Mouse (Mus musculus) frontal cortex, postnatal 36 days (tissue): ENCODE measurements around the gene Sipa1l3.

Experiments
- DNase-seq, 2 experiments: peaks; one replicate each; pipeline ENCODE4 v3.0.0; 2022; ENCODE audit warnings: low spot score in 2 of 2

Gene Sipa1l3

DNA sequence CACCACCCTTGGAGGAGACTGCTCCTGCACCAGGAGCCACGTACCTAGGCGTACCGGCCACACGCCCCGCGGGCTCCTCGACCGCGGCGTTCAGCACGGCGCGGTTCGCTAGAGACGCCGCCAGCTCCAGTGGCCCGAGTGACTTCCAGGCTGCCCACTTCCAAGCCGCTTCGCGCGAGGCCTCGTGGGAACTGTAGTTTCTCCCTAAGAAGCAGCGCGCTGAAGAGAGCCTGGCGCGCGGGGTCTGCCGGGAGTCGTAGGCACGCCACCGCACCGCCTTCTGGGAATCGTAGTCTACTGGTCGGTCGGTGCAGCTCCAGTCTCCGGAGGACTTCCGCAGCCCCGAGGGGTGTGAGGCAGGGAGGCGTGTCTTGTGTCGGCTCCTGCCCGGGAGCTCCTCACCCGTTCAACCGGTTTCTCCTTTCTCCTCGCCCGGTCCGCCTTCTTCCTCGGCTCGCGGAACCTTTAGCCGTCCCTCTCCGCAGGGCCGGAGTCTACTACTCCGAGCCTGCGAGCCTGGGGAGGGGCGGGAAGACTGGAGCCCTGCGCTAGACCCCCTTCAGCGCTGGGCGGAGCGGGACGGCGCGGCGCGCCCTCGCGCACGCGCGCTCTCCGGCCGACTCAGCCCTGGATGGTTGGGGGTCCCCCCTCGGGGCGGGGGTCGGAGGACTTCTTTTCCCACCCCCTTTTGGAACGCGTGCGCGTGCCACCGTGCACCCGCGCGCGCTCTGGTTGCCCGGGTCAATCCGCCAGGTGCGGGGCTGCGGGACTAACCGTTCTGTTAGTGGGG lies at the start of gene Sipa1l3:
Sipa1l3 (minus strand) TSS at position 221 of the 790 bp plus-strand sequence.
- peak; percentile 95 to 98 for DNase-seq

DNA sequence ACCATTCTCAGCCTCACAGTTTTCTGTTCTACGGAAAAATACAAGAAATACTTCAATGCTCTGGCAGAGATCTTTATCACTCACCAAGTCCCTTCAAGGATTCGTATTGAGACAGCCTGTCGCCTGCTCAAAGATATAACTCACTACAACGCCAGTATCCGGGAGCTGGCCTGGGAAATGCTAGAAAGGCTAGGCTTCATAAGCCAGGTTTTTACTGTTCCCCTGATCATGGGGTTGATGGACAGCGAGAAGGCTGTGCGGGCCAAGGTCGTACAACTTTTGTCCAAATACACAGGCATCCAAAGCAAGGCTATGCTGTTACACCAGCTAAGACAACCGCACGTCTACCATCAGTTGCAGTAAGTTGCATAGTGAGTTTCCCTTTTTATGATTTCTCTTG lies 44.6 kb upstream of the Sipa1l3 start:
- no peak for DNase-seq

DNA sequence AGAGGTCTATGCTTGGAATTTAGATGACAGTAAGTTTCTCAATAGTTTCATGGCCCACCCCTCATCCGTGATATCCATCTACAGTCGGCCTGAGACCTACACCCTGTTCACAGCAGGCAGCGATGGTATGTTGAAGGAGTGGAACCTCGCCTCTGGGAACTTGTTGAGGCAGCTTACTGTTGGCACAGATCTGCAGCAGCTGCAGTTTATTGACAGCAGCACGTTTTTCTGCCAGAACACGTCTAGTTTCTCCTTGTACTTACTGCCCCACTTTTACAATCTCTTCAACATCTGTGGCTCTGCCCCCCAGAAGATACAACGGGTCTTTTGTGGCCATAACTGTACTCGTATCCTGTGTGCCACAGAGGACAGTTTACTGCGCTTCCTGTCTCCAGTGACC lies 42.6 kb upstream of the Sipa1l3 start:
- DNase-seq = no peak

DNA sequence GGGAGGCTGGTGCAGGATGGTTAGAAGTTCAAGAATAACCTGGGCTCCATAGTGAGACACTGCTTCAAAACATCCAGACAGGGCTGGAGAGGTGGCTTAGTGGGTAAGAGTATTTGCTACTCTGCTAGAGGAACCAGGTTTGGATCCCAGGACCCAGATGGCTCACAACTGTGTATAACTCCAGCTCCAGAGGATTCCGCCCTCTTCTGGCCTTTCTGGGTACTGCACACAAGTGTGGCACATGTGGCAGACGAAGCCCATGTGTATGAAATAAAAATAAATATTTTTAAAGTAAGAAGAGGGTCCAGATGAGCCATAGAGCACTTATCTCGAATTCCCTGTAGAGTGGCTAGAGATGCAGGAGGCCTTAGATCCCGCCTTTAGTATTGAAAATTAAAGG lies 40.8 kb upstream of the Sipa1l3 start:
- no peak for DNase-seq

DNA sequence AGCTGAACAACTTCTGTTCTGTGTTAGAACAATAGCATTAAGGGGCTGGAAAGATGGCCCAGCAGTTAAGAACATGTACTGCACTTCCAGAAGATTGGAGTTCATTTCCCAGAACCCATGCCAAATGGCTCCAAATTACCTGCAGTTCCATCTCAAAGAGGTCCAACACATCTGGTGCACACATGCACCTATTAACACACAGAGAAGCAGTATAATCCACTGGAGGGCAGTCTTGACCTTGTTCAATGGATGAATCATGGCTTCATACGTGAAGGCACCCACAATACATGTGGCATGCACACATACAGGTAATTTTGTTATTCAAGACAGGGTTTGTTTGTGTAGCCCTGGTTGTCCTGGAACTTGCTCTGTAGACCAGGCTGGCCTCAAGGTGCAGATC lies 40.3 kb upstream of the Sipa1l3 start:
- DNase-seq = no peak

DNA sequence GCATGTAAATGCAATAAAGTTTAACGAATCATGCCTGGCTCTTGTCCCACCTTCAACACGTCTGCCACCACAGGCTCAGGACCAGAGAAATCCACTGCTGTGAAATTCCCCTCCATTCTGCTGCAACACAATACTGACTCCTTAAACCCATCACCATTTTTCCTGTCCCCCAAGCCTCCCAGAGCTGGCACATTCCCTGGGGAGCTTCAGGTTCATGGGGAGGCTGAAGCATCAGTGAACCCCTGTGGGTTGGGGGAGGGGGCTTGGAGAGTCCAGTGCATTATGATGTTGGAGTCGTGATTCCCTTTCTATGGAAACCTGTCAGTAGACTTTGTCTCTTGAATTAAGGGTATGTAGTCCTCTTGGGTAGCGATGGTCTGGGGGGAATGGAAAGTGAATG lies 37.8 kb upstream of the Sipa1l3 start:
- no peak for DNase-seq

DNA sequence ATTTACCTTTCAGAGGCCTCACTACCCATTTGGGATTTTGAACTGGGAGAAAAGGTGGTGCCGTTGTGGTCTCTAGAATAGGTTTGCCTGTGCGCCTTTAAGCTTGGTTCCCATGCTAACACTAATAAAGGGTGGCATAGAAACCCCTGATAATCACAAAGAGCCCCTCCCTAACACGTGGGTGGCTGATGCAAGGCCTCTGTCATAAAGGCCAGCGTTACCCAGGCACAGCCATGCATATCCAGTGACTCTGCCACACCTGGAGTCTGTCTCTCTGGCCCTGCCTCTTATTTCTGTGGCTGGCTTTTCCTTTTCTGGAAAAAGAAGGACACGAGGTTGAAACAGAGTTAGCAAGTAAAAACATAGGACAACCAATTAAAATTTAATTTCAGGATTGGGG lies 37.1 kb upstream of the Sipa1l3 start:
- DNase-seq = no peak

DNA sequence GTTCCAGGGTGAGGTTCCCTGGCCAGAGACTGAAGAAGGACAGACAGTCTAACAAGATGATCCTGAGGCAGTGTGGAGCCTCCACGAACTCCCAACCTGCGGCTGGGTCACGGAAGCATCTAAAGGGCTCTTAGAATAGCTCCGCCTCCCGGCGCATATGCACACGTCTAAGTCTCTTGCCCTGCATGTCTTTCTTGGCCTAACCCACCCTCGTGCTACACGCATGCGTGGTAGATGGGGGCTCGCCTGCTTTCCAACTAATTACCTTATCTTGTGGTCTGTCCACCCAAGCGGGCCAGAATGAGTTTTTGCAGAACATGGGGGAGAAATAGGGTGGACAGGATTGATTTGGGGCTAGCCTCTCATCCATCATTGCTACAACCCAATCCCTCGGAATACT lies 36.6 kb upstream of the Sipa1l3 start:
- DNase-seq = no peak

DNA sequence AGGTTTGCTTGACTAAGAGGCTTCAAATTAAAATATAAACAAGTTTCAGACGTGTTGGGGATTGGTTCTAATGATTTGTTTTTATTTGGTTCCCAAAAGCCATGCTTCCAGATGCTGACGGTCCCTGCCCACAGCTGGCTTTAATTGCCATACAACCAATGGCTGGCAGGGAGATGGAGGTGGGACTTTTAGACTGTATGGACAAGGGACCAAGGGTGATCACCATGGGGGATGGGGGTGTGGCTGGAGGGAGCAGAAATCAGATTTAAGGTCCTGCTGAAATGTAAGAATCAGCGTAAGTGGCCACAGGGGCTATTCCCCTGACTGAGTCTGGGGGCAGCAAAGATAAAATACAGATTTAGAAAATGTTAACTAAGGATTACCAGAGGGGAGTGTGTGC lies 32.2 kb upstream of the Sipa1l3 start:
- no peak for DNase-seq

DNA sequence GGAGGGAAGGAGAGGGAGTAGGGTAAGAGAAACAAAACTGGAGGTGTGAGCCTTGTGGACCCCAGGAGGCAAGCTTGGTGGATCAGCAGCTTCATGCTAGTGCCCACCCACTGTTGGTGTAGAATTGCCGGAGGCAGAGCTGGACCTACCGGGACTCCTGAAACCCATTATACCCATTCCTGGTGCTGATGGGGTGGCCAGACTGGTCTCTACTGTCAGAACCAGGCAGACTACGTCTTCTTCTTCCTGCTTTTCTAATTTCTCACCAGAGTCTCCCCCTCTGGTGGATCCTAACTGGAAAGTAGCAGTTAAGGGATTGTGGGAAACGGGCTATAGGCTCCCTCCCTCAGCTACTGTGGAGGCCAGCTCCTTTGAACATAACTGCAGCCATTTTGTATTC lies 23.2 kb upstream of the Sipa1l3 start:
- DNase-seq = no peak

DNA sequence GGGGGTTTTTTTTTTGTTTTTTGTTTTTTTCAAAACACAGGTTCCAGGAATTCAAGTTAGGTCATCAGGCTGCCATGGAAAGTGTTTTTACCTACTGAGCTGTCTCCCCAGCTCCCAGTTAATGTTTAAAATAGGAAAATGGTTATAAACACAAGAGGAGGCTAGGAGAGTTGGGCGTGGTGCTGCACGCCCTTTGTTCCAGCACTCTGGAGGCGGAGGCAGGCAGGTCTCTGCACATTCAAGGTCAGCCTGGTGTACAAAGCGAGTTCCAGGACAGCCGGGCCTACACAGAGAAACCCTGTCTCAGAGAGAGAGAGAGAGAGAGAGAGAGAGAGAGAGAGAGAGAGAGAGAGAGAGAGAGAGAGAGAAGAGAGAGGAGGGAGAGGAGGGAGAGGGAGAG lies 22.7 kb upstream of the Sipa1l3 start:
- no peak for DNase-seq

DNA sequence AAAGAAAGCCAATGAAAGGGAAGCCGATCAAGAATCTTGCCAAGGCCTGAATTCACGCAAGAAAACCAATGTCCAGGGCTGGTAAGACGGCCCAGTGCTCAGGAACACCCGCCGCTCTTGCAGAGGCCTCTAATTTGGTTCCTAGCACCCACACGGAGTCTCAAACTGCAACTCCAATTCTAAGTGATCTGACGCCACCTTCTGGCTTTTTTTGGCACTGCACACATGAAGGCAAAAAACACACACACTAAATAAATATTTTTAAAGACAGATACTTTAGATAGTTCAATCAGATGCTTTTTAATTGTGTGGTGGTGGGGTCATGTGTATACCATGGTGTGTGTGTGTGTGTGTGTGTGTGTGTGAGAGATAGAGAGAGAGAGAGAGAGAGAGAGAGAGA lies 22.2 kb upstream of the Sipa1l3 start:
- no peak for DNase-seq

DNA sequence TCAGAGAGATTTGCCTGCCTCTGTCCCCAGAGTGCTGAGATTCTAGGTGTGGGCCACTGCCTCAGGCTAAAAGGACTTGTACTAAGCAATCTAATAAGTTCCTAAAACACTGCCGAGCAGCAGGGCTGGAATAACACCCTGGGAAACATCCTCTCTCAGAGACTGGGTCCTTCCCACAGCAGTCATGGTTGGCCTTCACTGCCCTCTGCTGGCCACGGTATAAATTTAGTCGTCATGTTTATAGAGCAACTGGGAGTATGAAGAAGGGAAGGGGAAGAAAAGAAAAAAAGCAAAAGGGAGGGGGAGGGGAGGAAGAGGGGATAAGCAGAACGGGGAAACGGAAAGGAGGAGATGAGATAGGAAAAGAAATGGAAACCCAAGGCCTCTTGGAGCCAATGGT lies 5.3 kb upstream of the Sipa1l3 start:
- peak; percentile 72 to 74 for DNase-seq

DNA sequence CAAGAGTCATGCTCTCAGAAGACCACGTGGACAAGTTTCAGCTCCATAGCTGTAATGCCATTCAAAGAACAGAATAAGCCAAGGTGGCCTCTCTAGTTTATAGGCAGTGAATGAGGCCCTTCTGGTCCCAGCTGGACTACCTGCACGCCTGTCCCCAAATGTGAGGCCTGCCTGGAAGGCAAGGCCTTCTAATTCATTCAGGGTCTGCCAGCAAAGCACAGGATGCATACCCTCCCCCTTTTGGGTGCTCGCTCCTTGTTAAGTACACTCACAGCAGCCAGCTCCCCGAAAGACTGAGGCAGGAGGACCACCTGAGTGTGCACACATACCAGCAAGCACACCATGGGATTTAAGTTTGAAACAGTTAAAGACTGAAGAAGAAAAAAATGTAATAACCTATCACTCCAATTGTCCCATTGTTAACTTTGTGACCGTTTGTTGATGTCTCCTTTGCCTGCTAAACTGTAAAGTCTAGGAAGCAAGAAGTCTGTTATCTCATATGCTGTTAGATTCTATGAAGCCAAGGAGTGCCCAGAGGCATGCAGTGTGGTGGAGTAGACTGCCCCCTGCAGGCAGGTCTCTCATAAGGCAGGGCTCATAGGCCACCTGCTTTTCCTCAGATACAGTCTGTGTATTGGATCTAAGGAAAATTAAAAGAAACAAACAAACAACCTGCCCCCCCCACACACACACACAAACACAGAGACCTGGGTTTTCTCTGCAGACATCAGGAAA lies 3.6 kb upstream of the Sipa1l3 start:
- peak; percentile 80 to 88 for DNase-seq

DNA sequence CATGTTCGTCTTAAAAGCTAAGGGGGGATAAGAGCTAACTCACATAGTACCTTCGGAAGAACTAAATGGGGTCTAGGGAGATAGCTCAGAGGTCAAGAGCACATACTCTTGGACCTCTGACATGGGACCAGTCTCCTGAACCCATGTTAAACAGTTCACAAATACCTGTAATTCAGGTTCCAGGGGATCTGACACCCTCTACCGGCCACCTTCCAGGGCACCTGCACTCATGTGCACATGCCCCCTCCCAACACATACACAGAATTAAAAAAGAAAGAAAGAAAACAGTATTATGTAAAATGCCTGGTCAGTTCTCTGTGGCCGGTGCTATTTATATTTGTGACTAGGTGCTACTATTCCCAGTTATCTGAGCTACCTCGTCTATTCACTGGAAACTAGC lies 2.9 kb upstream of the Sipa1l3 start:
- DNase-seq = no peak

DNA sequence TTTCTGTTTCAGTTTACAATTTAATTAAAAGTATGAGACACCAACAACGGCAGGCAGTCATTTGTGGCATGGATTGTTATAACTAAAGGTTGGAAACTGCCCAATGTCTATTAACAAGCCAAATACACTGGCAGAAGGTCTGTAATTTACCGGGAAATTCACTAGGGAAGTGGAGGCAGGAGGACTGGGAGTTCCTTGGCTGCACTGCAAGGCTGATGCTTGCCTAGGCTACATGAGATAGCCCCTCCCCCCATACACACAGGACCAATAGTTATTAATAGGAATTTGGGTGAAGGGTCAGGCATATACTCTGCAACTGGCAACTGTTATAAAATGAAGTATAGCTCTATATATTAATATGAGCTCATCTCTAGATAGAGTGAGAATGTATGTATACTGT lies 2.4 kb upstream of the Sipa1l3 start:
- no peak for DNase-seq

DNA sequence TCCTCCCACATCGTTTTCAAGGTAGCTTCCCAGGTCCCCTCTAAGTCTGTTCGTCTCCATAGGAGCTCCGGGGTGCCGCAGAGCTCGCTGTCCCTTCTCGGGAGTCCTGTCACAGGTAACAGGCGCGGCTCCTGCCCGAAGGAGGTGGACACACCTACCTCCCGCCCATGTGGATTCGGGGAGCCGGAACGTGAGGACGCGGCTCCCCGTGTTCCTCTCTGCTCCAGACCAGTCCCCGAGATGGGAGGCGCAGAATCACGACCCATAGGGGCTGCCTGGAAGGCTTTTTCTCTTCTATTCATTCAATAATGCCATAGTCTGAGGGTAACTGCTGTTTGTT lies 740 bp upstream of the Sipa1l3 start:
- peak in 1 of 2 experiments; percentile 26 for DNase-seq

DNA sequence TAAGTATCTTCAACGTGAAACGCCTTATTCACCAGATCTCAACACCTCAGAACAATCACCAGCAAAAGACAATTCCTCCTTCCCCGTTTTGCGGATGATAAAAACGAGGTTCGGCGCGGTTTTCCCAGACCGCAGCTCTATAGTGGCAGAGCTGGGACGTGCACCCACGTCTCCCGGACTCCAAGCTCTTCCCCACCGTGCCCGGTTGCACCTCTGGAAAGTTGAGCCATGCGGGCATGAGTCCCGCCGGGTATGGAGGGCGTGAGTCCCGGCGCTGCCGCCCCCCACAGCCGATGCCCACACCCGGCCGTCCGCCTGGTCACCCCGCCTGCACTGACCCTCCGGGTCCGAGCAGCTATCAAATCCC lies 404 bp downstream of the Sipa1l3 start:
- no peak for DNase-seq

DNA sequence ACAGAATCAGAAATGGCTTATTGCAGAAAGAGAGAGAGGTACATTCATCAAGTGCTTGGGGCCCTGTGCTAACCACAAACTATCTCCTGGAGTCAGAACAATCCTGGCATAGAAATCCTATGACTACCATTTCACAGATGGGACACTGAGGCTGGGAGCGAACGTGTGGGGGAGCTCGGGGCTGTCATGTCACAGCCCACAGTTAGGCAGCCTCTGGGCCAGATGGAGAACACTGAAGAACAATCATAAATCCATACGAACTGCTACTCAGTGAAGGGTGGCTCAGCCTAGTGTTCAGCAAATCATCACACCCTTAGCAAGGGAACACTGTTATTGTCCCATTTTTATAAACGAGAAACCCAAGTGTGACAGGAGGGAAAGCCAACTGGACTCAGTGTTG lies 1.3 kb downstream of the Sipa1l3 start:
- no peak for DNase-seq

DNA sequence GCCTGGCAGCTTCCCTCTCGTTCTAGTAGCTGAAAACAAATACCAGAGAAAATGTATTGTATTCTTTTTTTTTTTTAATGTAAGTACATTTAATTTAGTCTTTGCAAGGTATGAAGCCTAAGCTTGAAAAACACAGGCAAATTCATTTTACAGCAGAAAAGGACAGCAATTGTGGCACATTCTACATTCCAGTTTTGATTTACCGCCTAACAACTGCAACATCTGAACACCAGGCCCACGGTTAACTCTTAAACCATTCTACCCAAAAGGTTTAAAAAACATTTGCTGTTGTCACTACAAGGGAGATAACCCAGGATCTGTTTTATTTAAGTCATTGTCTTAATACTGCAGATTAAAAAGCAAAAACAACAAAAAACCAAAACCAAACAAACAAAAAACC lies 2.8 kb downstream of the Sipa1l3 start:
- DNase-seq = no peak

DNA sequence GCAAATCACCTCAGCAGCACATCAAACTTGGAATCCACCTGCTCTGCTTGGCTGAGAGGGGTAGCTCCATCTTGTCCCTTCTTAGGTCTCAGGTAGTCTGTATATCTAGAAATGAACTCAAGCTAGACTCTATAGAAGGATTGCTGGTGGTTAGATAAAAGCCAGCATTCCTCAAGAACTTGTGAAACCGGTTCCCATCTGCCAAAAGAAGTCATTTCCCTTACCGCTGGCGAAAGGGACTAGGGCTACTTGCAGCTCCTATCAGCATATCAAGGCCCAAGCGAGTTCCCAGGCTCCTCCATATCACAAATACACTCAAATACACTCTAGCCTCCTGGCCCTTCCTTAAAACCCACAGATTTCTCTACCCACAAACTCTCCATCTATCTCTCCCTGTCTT lies 5.7 kb downstream of the Sipa1l3 start:
- DNase-seq = no peak

DNA sequence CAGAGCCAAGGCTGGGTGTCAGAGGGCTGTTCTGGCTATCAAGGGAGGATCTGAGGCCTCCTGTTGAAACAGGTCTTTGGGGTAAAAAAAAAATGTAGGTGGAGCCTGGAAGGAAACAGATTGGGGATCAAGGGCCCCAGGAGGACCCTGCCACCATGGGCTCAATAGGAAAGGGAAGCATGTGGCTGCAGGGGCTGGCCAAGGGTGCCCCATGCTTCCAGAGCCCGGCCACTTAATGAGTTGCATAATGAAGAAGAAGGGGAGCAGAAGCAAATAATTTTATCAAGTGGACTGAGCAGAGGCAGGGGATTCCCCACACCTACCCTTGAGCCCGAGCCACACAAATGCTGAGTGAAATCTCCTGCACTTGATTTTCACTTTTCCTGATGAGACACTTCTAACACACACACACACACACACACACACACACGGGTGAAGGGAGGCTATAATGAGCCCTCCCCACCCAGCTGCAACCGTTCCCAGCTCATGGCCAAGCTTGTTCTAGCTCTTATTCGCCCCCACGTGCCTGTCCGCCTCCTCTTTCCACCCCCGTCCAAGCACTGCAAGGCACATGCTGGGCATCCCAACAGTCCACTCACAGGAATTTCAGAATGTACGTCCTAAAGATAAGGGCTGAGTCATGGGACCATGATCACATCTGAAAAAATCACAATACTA lies 6.7 kb downstream of the Sipa1l3 start:
- DNase-seq = peak; percentile 35 to 37

DNA sequence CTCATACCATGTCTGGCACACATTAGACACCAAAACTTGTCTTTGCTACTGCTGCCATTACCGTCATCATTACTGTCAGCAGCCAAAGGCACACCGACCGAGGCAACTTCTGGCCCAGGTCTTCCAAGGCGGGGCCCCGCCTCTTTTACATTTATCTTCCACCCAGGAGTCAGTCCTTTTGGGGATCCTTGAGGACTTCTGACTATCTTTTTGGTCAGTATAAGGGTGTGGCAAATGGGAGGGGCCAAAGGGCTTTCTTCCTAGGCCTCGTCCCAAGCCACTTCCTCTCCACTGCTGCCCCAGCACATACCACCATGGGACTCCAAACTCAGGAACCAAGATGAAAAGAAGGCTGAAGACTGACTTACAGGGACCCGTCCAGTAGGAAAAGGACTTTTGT lies 9.9 kb downstream of the Sipa1l3 start:
- no peak for DNase-seq
